Mouse (Mus musculus) neural tube, embryonic 11.5 days (tissue): ENCODE measurements around the gene Itpkb. TPM values are rescaled to one million over a fixed set of nuclear protein-coding genes. Genes with fewer than 3 reads are reported as not detected.

Source experiments
- ATAC-seq: fragments of 200-750 bp; cut with Nextera tagmentation; 2 replicates; pipeline ENCODE4 v1.8.0; 2017; ENCODE audit warnings: moderate number of reproducible peaks, mild to moderate bottlenecking, moderate TSS enrichment, moderate library complexity; ENCODE audit not compliant: insufficient read depth, low FRiP score, low TSS enrichment
- DNase-seq: peaks from one replicate; pipeline ENCODE4 v3.0.0-alpha.2; 2015; ENCODE audit warnings: low spot score
- H3K27ac ChIP-seq: fragments of 300-500 bp; sonication (generic); 2 replicates; pipeline ENCODE4 v1.5.1; 2014; ENCODE audit warnings: low read depth, mild to moderate bottlenecking, low read length
- H3K27me3 ChIP-seq: fragments of 300-500 bp; sonication (generic); 2 replicates; pipeline ENCODE4 v1.6.1; 2014; ENCODE audit warnings: mild to moderate bottlenecking, low read length, mixed read lengths; ENCODE audit not compliant: control insufficient read depth, insufficient read depth
- H3K36me3 ChIP-seq: fragments of 300-500 bp; sonication (generic); 2 replicates; pipeline ENCODE4 v1.6.1; 2014; ENCODE audit warnings: mild to moderate bottlenecking, low read length, moderate library complexity, mixed read lengths; ENCODE audit not compliant: control insufficient read depth, insufficient read depth
- H3K4me1 ChIP-seq: fragments of 300-500 bp; sonication (generic); 2 replicates; pipeline ENCODE4 v1.6.1; 2014; ENCODE audit warnings: low read length, mixed read lengths; ENCODE audit not compliant: control insufficient read depth, insufficient read depth
- H3K4me2 ChIP-seq: fragments of 300-500 bp; sonication (generic); 2 replicates; pipeline ENCODE4 v1.6.1; 2014; ENCODE audit warnings: low read depth, mild to moderate bottlenecking, moderate library complexity
- H3K4me3 ChIP-seq: fragments of 300-500 bp; sonication (generic); 2 replicates; pipeline ENCODE4 v1.5.1; 2014; ENCODE audit warnings: low read depth, low read length
- H3K9ac ChIP-seq: fragments of 300-500 bp; sonication (generic); 2 replicates; pipeline ENCODE4 v1.6.1; 2014; ENCODE audit warnings: mild to moderate bottlenecking, low read length
- H3K9me3 ChIP-seq: fragments of 300-500 bp; sonication (generic); 2 replicates; pipeline ENCODE4 v1.6.1; 2016; ENCODE audit warnings: low read length; ENCODE audit not compliant: control insufficient read depth
- WGBS: fragments of 180-500 bp; shearing (Covaris S2); extraction: QIAGEN DNeasy Blood & Tissue Kit; methylation state at CpG from one replicate; pipeline ENCODE4 v1.1.7; 2014; 5-methylcytosine and 5-hydroxymethylcytosine counted together
- polyA plus RNA-seq: library from polyadenylated mRNA; unstranded; fragments of >200 nt; fragmentation: Nextera tagmentation; extraction: Ambion mirVana; gene quantifications from 2 replicates; pipeline ENCODE4 v1.2.1, GENCODE M21; 2014

The Itpkb gene
- polyA plus RNA-seq, 1 experiment from 2014 or later: 2.6 TPM

DNA sequence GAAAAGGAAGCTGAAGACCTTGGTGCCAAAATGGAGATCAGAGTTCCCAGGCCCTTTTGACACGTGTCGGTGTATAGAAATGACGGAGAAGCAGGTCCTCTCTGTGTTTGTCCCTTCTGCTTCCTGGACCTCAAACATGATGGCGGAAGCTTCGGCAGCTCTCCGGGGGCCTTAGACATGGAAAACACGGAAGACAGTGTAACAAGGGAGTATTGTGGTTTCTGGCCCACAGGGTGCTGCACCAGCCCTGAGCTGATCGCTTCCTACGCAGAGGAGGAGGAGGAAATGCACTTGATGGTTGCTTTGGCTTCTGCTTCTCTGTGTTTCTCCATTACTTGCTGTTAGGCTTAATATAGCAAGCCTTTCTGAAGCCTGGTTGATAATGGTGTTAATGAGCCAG lies 34.2 kb upstream of the Itpkb start:
- no peak overlapping the region for H3K4me3 ChIP-seq
- H3K4me1 ChIP-seq: no peaks in the 10 kb centered on the region
- no peak overlapping the region for H3K9ac ChIP-seq
- H3K9me3 ChIP-seq: no peaks in the 10 kb centered on the region
- DNase-seq: no peak
- H3K36me3 ChIP-seq: no peaks in the 10 kb centered on the region
- no peak overlapping the region for H3K4me2 ChIP-seq
- WGBS: 91% methylated on average over 9 of the region's 9 CpGs
- no peak overlapping the region for H3K27ac ChIP-seq
- no peaks in the 10 kb centered on the region for H3K27me3 ChIP-seq
- no peak for ATAC-seq

DNA sequence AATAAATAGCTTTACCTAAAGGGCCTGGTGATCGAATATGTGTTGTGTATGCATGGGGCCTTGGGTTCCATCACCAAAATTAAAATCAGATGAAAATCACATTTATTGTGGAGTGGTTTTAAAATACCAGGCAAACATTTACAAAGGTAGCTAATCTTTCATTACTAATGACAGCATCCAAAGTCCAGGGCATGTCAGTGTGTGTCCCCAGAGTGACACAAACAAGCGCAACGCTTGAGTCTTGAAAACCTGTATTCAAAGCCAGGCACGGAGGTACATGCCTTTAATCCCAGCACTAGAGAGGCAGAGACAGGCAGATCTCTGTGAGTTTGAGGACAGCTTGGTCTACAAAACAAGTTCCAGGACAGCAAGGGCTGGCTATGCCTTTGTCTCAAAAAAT lies 30.6 kb upstream of the Itpkb start:
- DNase-seq: no peak
- Histone ChIP-seq H3K36me3 (no peaks in the 10 kb centered on the region), H3K27me3 (no peaks in the 10 kb centered on the region), H3K9me3 (no peaks in the 10 kb centered on the region), H3K4me1 (peaks cover 8% of the 10 kb centered on the region; the same call in 1 of the 2 replicates), H3K4me3 (no peak overlapping the region), H3K4me2 (no peak overlapping the region), H3K27ac (no peak overlapping the region), H3K9ac (no peak overlapping the region)
- WGBS: 90% methylated on average over 4 of the region's 4 CpGs
- no peak for ATAC-seq

DNA sequence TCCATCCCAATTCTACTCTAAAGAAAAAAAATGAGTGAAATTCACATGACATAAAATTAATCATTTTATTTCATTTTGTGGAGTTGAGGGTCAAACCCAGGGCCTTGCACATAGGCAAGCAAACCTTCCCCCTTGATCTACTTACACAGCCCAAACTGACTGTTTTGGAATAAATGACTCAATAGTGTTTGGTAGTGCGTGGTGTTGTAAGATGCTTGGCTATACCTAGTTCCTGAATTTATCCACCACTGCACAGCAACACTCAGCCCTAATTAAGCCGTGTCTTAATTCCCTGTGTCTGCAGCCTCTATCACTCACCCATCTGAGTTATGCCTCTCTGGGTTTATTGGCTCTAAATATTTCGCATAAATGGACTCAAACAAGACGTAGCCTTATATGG lies 30.0 kb upstream of the Itpkb start:
- Histone ChIP-seq H3K9me3 (no peaks in the 10 kb centered on the region), H3K4me2 (no peak overlapping the region), H3K36me3 (no peaks in the 10 kb centered on the region), H3K9ac (no peak overlapping the region), H3K4me3 (no peak overlapping the region), H3K27ac (no peak overlapping the region), H3K27me3 (no peaks in the 10 kb centered on the region), H3K4me1 (peaks cover 8% of the 10 kb centered on the region; the same call in 1 of the 2 replicates)
- WGBS: 88% methylated on average over 4 of the region's 4 CpGs
- ATAC-seq (no peak), DNase-seq (no peak)

DNA sequence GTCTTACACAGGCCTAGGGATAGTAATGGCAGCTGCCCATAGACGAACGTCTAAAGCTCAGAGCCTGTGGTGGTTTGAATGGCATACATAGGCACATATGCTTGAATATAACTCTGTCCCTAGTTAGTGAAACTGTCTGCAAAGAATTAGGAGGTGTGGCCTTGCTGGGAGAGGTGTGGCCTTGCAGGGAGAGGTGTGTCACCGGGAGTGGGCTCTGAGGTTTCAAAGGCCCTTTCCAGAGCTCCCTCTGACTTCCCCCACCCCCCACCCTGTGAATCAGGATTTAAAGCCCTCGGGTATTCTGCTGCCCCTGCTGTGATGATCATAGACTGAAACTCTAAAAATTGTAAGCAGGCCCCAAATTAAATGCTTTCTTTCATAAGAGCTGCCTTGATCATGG lies 29.3 kb upstream of the Itpkb start:
- Histone ChIP-seq H3K27ac (no peak overlapping the region), H3K4me1 (peaks cover 8% of the 10 kb centered on the region; the same call in 1 of the 2 replicates), H3K4me3 (no peak overlapping the region), H3K9me3 (no peaks in the 10 kb centered on the region), H3K4me2 (no peak overlapping the region), H3K27me3 (no peaks in the 10 kb centered on the region), H3K36me3 (no peaks in the 10 kb centered on the region), H3K9ac (no peak overlapping the region)
- 49% methylated on average over 4 of the region's 4 CpGs for WGBS
- no peak for ATAC-seq
- DNase-seq: no peak

DNA sequence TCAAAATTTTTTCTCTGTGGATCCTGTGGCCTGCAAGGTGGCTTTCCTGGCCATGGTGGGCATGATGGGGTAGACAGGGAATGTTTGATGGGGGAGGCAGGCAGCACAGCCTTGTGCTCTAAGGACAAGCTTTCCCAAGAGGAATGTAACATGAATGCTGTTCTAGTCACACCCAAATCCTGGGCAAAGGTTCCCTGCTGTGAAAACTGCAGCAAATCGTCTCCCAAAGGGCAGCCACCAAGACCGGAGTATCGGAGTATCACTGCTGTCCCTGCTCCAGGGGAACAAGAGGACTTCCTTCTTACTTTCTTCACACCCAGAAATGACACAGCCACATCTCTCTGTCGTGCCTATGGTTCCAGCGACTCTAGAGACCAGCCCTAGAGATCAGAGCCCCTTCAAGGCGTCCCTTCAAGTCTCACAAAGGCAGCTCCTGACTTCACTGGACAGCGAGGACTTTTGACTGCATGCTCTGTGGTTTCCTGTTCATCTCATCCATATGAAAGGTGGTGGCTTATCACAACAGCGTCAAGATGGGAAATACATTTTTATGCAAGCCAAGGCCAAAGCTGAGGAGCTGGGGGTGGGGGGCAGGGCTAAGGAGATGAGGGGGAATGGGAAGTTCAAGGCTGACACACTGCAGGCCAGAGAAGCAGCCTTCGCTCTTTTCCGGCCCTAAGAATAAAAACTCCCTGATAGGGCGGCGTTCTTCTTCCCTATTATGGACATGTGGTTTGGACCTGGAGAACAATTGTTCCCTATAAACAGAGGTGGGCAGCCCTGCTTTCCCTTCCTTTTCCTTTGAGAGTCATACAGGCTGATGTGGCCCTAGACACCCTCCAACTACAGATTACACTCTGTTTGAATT lies 27.8 kb upstream of the Itpkb start:
- H3K36me3 ChIP-seq: no peaks in the 10 kb centered on the region
- H3K9ac ChIP-seq: no peak overlapping the region; the same call in 1 of the 2 replicates
- no peak overlapping the region for H3K27ac ChIP-seq
- H3K4me1 ChIP-seq: peaks cover 8% of the 10 kb centered on the region; the same call in 1 of the 2 replicates
- no peaks in the 10 kb centered on the region for H3K27me3 ChIP-seq
- ATAC-seq (no peak), DNase-seq (no peak)
- no peaks in the 10 kb centered on the region for H3K9me3 ChIP-seq
- no peak overlapping the region for H3K4me3 ChIP-seq
- 62% methylated on average over 12 of the region's 12 CpGs for WGBS
- no peak overlapping the region for H3K4me2 ChIP-seq

DNA sequence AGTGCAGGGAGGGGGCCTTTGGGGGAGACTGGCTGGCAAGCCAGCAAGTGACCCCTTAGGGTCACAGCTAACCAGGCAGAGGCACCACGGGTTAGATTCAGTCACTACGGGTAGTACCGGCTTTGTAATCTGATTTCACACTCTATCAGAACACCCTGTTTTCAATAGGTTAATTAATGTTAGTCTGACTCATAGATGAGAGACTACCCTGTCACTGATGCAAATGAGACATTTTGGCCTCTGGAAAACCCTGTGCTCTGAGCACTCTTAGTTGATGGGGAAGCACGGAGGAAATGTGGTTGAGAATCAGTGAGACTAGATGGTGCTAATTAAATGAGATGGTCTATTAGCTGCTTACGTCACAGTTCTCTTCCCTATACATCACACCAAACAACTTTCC lies 26.7 kb upstream of the Itpkb start:
- 51% methylated on average over 5 of the region's 5 CpGs for WGBS
- no peak overlapping the region for H3K9ac ChIP-seq
- H3K27me3 ChIP-seq: no peaks in the 10 kb centered on the region
- no peak overlapping the region for H3K4me2 ChIP-seq
- DNase-seq (no peak), ATAC-seq (peak; percentile 45; the same call in 1 of the 2 replicates)
- H3K9me3 ChIP-seq: no peaks in the 10 kb centered on the region
- no peak overlapping the region for H3K4me3 ChIP-seq
- H3K4me1 ChIP-seq: peaks cover 8% of the 10 kb centered on the region; the same call in 1 of the 2 replicates
- no peaks in the 10 kb centered on the region for H3K36me3 ChIP-seq
- no peak overlapping the region for H3K27ac ChIP-seq

DNA sequence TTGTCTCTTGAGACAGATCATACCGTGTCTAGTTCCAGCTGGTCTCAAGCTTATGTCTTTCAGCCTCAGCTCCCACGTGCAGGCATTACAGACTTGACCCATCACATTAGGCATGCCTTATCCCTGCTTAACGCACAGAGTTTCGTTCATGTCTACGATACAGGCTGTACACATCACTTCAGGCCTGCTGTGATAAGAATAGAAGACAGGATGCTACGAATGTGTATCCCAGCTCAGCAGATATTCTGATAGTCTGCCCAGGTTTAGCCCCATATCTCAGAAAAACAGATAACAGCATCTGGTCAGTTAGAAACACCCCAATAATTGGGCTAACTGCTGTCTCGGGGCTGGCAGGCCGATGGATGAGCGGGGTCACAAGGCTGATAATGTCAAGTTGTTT lies 23.4 kb upstream of the Itpkb start:
- H3K4me3 ChIP-seq: no peak overlapping the region
- no peak overlapping the region for H3K4me2 ChIP-seq
- no peaks in the 10 kb centered on the region for H3K36me3 ChIP-seq
- WGBS: 86% methylated on average over 9 of the region's 9 CpGs
- ATAC-seq (no peak), DNase-seq (no peak)
- H3K27ac ChIP-seq: no peak overlapping the region
- peaks cover 8% of the 10 kb centered on the region; the same call in 1 of the 2 replicates for H3K4me1 ChIP-seq
- H3K27me3 ChIP-seq: no peaks in the 10 kb centered on the region
- H3K9me3 ChIP-seq: no peaks in the 10 kb centered on the region
- no peak overlapping the region for H3K9ac ChIP-seq

DNA sequence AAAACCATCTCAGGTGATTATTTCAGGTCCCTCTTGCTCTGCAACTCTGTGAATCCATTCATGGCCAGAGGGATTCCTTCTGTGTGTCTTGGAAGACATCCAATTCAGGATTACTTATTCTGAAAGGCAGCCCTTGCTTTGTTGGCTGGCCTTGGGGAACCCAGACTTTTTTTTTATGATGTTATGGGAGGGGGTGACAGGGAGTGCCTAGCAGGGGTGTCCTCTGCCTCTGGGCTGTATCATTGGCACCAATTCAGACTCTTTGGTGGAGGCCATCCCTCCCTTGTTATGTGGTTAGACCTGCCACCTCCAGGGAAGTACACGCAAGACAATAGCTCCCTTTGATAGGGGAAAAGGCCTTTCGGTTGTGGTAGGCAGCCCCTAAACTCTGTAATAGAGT lies 22.6 kb upstream of the Itpkb start:
- no peak for ATAC-seq
- WGBS: 72% methylated on average over 2 of the region's 2 CpGs
- no peak overlapping the region for H3K27ac ChIP-seq
- H3K36me3 ChIP-seq: no peaks in the 10 kb centered on the region
- no peaks in the 10 kb centered on the region for H3K27me3 ChIP-seq
- no peak overlapping the region for H3K4me3 ChIP-seq
- peaks cover 8% of the 10 kb centered on the region; the same call in 1 of the 2 replicates for H3K4me1 ChIP-seq
- H3K9me3 ChIP-seq: no peaks in the 10 kb centered on the region
- no peak overlapping the region for H3K9ac ChIP-seq
- no peak overlapping the region for H3K4me2 ChIP-seq
- DNase-seq: no peak

DNA sequence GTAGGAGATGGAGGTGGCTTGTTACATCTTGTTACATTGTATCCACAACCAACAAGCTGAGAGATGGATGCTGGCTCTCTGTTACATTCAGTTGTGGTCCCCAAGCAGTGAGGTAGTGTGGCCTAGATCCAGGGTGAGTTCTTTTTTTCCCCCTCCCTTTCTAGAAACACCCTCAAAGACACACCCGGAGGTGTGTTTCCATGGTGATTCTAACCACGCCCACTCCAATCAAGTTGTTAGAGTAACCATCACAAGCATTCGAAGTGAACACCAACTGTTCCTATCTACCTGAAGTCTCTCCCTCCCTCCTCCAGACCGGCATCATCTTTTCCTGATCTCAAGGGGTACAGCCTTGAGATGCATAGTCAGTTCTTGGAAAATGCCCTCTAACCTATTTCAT lies 21.4 kb upstream of the Itpkb start:
- DNase-seq: no peak
- Histone ChIP-seq H3K9me3 (no peaks in the 10 kb centered on the region), H3K4me1 (0 out of 2 replicates have a peak, but pooled peaks cover 10% of the 10 kb centered on the region), H3K27ac (no peak overlapping the region), H3K4me2 (no peak overlapping the region), H3K27me3 (no peaks in the 10 kb centered on the region), H3K4me3 (no peak overlapping the region), H3K9ac (no peak overlapping the region), H3K36me3 (no peaks in the 10 kb centered on the region)
- 43% methylated on average over 4 of the region's 4 CpGs for WGBS
- no peak for ATAC-seq
